Mouse (Mus musculus): ENCODE data around the gene Rbm39. TPM values are rescaled to one million over a fixed set of nuclear protein-coding genes. Genes with fewer than 3 reads are reported as not detected.
"Not testable (repeated sequence)": the region's sequence is repeated elsewhere in the genome, so short reads cannot be mapped to it uniquely, and the experiment has no call there.

Gene Rbm39
- polyA plus RNA-seq, 1 experiment from 2014 or later = 653 TPM

DNA sequence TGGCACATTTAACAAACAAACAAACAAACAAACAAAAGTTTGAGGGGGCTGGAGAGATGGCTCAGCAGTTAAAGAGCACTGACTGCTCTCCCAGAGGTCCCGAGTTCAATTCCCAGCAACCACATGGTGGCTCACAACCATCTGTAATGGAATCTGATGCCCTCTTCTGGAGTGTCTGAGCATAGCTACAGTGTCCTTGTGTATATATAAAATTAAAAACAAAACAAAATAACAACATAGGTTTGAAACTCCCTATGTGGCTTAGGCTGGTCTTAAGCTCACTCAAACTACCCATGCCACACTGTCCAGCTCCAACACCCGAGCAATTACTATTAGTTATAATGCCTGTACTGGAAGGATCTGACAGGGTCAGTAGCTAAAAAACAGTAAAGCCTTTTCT lies 37.2 kb downstream of the Rbm39 start:
- peaks cover 46% of the 10 kb centered on the region for H3K36me3 ChIP-seq
- 72% methylated on average over 2 of the region's 2 CpGs for WGBS
- peak overlapping the region; percentile 72 for H3K4me2 ChIP-seq
- H3K27me3 ChIP-seq = no peaks in the 10 kb centered on the region
- H3K27ac ChIP-seq = no peak overlapping the region
- H3K4me1 ChIP-seq = peaks cover 12% of the 10 kb centered on the region
- peak overlapping the region; percentile 66 for H3K4me3 ChIP-seq (replicated peaks)
- peak overlapping the region; percentile 81 for H3K9ac ChIP-seq
- H3K9me3 ChIP-seq (replicated peaks) = no peaks in the 10 kb centered on the region
- ATAC-seq (replicated peaks; ENCODE audit: low FRiP score) = no peak

DNA sequence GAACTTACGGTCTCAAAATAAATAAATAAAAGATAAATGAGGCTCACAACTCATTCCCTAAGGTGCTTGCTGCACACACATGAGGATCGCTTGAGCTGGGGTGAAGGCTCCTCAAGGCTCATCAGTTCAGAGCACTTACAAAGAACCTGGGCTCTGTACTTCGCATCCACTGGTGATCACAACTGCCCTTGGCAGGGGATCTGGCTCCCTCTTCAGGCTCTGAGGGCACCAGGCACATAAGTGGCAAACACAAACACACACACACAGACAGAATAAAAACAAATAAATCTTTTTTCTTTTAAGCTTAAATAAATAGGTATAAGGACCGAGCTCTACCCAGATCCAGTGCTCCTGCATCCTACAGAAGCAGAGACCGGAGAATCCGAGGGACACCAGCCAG lies 44.3 kb downstream of the Rbm39 start:
- H3K4me3 ChIP-seq (replicated peaks) = no peak overlapping the region
- H3K4me2 ChIP-seq = no peak overlapping the region
- ATAC-seq (replicated peaks; ENCODE audit: low FRiP score) = no peak
- H3K4me1 ChIP-seq = no peaks in the 10 kb centered on the region
- no peaks in the 10 kb centered on the region for H3K27me3 ChIP-seq
- no peak overlapping the region for H3K9ac ChIP-seq
- no peak overlapping the region for H3K27ac ChIP-seq
- no peaks in the 10 kb centered on the region for H3K9me3 ChIP-seq (replicated peaks)
- WGBS = 86% methylated on average over 6 of the region's 6 CpGs
- peaks cover 54% of the 10 kb centered on the region for H3K36me3 ChIP-seq

DNA sequence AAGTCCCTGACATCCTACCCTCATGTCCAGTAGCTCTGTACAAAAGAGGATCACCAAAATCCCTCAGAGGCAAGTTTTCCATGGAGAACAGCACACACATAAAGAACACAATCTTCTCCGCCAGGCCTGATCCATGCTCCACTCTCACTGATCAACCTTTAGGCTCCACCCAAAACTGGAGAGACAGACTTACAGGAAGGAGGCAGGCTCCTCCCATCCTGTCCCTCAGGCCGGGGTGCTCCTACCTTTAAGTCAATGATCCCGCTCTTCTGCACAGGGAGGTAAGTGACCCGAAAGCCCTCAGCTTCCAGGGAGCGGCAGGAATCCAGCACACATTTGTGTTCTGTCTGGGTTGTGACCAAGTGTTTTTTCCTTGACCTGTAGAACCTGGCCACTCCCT lies 45.9 kb downstream of the Rbm39 start:
- H3K36me3 ChIP-seq = peaks cover 41% of the 10 kb centered on the region
- H3K4me3 ChIP-seq (replicated peaks) = no peak overlapping the region
- no peak overlapping the region for H3K27ac ChIP-seq
- no peaks in the 10 kb centered on the region for H3K4me1 ChIP-seq
- H3K4me2 ChIP-seq = no peak overlapping the region
- H3K9me3 ChIP-seq (replicated peaks) = no peaks in the 10 kb centered on the region
- no peaks in the 10 kb centered on the region for H3K27me3 ChIP-seq
- WGBS = 79% methylated on average over 5 of the region's 5 CpGs
- no peak for ATAC-seq (replicated peaks; ENCODE audit: low FRiP score)
- H3K9ac ChIP-seq = no peak overlapping the region

DNA sequence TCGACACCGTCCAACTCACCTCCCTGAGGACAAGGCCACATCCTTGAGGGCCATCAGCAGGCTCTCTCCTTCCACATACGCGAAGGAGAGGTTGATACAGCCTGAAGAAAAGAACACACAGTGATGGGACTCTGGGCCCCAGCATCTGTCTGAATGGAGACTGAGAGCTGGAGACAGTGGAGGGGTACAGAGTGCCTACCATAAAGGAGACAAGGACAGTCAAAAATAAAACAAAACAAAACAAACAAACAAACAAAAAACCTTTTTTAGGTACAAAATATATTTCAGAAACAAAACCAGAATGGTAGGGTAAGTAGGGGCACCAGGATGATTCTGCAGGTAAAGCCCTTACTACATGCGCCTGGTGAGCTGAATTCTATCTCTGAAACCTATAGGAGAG lies 53.0 kb downstream of the Rbm39 start, which contains the start of gene Gm28036:
Gene Gm28036 (minus strand): TSS at position 101 of the 400 bp plus-strand sequence.
- Histone ChIP-seq H3K27ac (no peak within 1 kb of the TSS), H3K36me3 (peaks cover 54% of the 10 kb centered on the region), H3K9ac (no peak within 1 kb of the TSS), H3K4me2 (no peak within 1 kb of the TSS), H3K27me3 (no peaks in the 10 kb centered on the region), H3K4me1 (no peaks in the 10 kb centered on the region), H3K4me3 (replicated peaks) (no peak within 1 kb of the TSS), H3K9me3 (replicated peaks) (no peaks in the 10 kb centered on the region)
- ATAC-seq (replicated peaks; ENCODE audit: low FRiP score) = no peak
- 93% methylated on average over 5 of the region's 5 CpGs for WGBS

DNA sequence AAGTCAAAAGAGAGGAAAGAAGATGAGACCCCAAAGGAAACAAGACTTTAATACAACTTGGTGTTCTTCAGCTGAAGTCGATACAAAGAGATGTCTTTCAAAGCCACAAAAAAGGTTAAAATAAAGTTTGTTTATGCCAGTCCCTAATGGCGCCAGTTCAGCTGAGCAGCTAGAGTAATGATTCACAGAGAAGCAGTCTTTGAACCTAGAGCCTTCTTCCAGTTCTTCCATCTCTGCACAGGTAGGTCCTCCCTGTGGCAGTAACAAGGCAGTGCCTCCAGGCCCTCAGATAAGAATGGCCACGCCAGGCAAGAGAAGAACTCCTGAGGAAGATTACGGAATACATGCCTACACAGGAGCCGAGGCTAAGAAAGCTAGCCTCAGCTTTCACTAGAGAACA lies 56.3 kb downstream of the Rbm39 start:
- H3K9me3 ChIP-seq (replicated peaks) = 0 out of 2 replicates have a peak, but pooled peaks cover 4% of the 10 kb centered on the region
- H3K4me2 ChIP-seq = no peak overlapping the region
- WGBS = 93% methylated on average over 5 of the region's 5 CpGs
- H3K27me3 ChIP-seq = no peaks in the 10 kb centered on the region
- no peak overlapping the region for H3K9ac ChIP-seq
- H3K27ac ChIP-seq = no peak overlapping the region
- no peak overlapping the region for H3K4me3 ChIP-seq (replicated peaks)
- no peak for ATAC-seq (replicated peaks; ENCODE audit: low FRiP score)
- no peaks in the 10 kb centered on the region for H3K4me1 ChIP-seq
- H3K36me3 ChIP-seq = peaks cover 40% of the 10 kb centered on the region

DNA sequence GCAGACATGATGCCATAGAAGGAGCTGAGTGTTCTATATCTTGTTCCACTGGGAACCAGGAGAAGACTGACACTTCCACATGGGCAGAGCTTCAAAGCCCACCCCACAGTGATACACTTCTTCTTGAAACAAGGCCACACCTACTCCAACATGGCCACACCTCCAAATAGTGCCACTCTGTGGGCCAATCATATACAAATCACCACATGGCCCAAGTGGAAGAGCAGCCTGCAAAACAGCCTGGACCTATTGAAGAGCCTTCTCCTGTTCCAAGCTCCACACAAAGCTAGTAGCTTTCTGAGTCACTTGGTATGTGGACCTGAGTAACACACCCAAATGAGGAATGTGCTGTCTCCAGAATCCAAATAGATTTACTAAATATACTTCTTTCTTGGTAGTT lies 60.5 kb downstream of the Rbm39 start:
- Histone ChIP-seq H3K27me3 (no peaks in the 10 kb centered on the region), H3K4me1 (no peaks in the 10 kb centered on the region), H3K4me3 (replicated peaks) (no peak overlapping the region), H3K27ac (no peak overlapping the region), H3K36me3 (peaks cover 11% of the 10 kb centered on the region; the same call in 1 of the 2 replicates), H3K4me2 (no peak overlapping the region), H3K9me3 (replicated peaks) (0 out of 2 replicates have a peak, but pooled peaks cover 4% of the 10 kb centered on the region), H3K9ac (no peak overlapping the region)
- no peak for ATAC-seq (replicated peaks; ENCODE audit: low FRiP score)

DNA sequence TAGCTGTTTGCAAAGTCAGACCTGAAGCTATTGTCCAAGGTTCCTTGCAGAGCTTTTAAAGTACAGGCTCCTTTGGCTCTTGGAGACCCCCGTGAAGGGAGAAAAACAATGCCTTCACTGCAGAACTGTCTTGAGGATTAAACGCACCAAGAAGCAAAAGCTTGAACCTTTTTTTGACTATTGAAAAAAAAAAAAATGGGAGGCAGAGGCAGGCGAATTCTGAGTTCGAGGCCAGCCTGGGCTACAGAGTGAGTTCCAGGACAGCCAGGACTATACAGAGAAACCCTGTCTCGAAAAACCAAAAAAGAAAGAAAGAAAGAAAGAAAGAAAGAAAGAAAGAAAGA lies 68.0 kb downstream of the Rbm39 start:
- peak overlapping the region; percentile 93 for H3K27ac ChIP-seq
- ATAC-seq (replicated peaks; ENCODE audit: low FRiP score); H3K27me3 ChIP-seq; H3K9me3 ChIP-seq (replicated peaks); H3K4me1 ChIP-seq: not testable (repeated sequence)
- 24% methylated on average over 5 of the region's 5 CpGs for WGBS
- peak overlapping the region; percentile 93 for H3K4me3 ChIP-seq (replicated peaks)
- peak overlapping the region; percentile 67 for H3K4me2 ChIP-seq
- H3K9ac ChIP-seq = peak overlapping the region; percentile 97
- H3K36me3 ChIP-seq = peaks cover 13% of the 10 kb centered on the region; the same call in 1 of the 2 replicates

DNA sequence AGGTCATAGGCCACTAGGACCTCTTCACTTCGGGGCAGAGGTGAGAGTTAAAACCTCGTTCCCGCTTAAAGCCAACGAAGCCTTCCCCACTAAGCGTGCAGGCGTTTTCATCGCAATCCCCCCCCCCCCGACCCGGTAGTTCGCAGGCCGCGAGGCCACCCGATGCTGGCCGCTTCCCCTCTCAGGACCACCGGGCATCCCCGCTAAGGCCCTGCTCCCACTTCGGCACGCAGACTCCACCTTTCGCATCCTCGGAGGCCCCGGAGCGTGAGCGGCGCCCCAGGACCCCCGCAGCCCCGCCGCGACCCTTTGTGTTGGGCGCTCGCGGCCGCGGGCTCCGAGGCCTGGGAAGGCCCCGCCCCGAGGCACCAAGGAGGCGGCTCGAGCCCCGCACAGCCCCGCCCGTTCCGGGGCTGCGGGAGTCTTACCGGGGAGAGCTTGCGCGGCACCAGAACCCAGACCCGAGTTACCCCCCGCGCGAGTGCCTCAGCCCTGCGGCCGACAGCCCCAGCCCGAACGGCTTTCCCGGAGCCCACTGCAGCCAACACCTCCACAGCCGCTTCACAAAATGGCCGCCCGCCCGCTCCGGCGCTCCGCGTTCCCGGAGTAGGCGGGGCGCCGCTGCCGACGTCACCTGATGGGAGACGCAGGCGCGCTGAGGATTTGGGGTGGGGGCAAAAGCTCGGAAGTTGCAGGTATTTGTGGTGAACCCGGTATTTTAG lies 68.5 kb downstream of the Rbm39 start, which contains the start of the genes Cpne1 and Rbm12:
Gene Cpne1 (minus strand): TSS at position 608 of the 722 bp plus-strand sequence.
Gene Rbm12 (minus strand): TSS at position 621 of the 722 bp plus-strand sequence.
- Histone ChIP-seq H3K4me2 (peak within 1 kb of the TSS; percentile 67), H3K4me3 (replicated peaks) (peak within 1 kb of the TSS; percentile 93), H3K9me3 (replicated peaks) (no peaks in the 10 kb centered on the region), H3K4me1 (peaks cover 13% of the 10 kb centered on the region), H3K9ac (peak within 1 kb of the TSS; percentile 97), H3K27me3 (no peaks in the 10 kb centered on the region), H3K36me3 (peaks cover 13% of the 10 kb centered on the region; the same call in 1 of the 2 replicates), H3K27ac (peak within 1 kb of the TSS; percentile 93)
- under 1% methylated on average over 72 of the region's 74 CpGs for WGBS
- peak; percentile 95 for ATAC-seq (replicated peaks; ENCODE audit: low FRiP score)

DNA sequence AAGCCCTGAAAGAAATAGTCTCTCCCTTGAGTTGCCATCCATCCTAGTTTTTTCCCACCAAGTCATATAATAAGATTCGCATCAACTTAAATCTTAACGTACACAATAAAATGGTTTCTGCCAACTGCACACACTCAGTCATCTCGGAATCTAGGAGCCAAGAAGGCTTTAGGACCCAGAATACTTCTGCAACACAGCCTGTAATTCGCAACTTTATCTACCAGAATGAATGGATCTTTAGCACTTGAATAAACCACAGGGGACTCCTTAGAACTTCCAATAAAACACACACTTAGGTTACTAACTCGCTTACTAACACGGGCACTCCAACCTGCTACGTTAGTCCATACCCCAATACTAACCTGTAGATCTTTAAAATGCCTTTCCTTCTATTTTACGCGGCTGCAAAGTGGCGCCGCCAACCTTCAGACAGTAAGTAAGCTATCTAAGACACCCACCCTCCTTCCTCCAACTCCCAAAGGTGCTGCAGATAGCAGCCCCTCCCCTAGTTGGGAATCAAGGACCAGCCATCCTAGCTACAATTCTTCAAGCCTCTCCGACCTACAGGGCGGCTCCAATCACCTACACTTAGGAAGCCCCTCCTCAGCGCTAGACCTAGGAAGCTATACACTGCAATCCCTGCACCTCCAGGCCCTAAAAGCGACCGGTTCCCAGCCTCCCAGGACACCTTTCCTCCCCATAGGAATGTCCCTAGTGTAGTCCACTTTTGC lies 69.2 kb downstream of the Rbm39 start:
- peaks cover 14% of the 10 kb centered on the region for H3K4me1 ChIP-seq
- no peaks in the 10 kb centered on the region for H3K9me3 ChIP-seq (replicated peaks)
- WGBS = under 1% methylated on average over 16 of the region's 16 CpGs
- peak overlapping the region; percentile 97 for H3K9ac ChIP-seq
- no peaks in the 10 kb centered on the region for H3K27me3 ChIP-seq
- peak; percentile 82 for ATAC-seq (replicated peaks; ENCODE audit: low FRiP score)
- H3K4me2 ChIP-seq = peak overlapping the region; percentile 67
- peaks cover 16% of the 10 kb centered on the region; the same call in 1 of the 2 replicates for H3K36me3 ChIP-seq
- H3K4me3 ChIP-seq (replicated peaks) = peak overlapping the region; percentile 93
- H3K27ac ChIP-seq = peak overlapping the region; percentile 93

Other genes with a start within 250 kb of the Rbm39 start
- 66.6 and 81.7 TPM in 2 replicates for gene Uqcc1, start 249.9 kb downstream of the Rbm39 start, polyA plus RNA-seq (2015; fragmentation: Nextera tagmentation; extraction: Ambion mirVana)
- not detected in 2 replicates for gene Gm15557, start 239.5 kb downstream of the Rbm39 start, polyA plus RNA-seq (2015; fragmentation: Nextera tagmentation; extraction: Ambion mirVana)
- 0.51 and 0.84 TPM in 2 replicates for gene Gdf5, start 234.9 kb downstream of the Rbm39 start, polyA plus RNA-seq (2015; fragmentation: Nextera tagmentation; extraction: Ambion mirVana)
- gene Cep250, start 223.8 kb downstream of the Rbm39 start, polyA plus RNA-seq (2015; fragmentation: Nextera tagmentation; extraction: Ambion mirVana) = 21.9 and 24.4 TPM in 2 replicates
- 0.75 and 1.0 TPM in 2 replicates for gene 6430550D23Rik, start 172.3 kb downstream of the Rbm39 start, polyA plus RNA-seq (2015; fragmentation: Nextera tagmentation; extraction: Ambion mirVana)
- 212 and 240 TPM in 2 replicates for gene Ergic3, start 172.2 kb downstream of the Rbm39 start, polyA plus RNA-seq (2015; fragmentation: Nextera tagmentation; extraction: Ambion mirVana)
- gene Fer1l4, start 127.3 kb downstream of the Rbm39 start, polyA plus RNA-seq (2015; fragmentation: Nextera tagmentation; extraction: Ambion mirVana) = 0.08 TPM in 1 of 2 replicates, not detected in the other
- gene Spag4, start 115.1 kb downstream of the Rbm39 start, polyA plus RNA-seq (2015; fragmentation: Nextera tagmentation; extraction: Ambion mirVana) = 3.6 and 4.1 TPM in 2 replicates
- 69.6 and 71.2 TPM in 2 replicates for gene Cpne1, start 68.3 kb downstream of the Rbm39 start, polyA plus RNA-seq (2015; fragmentation: Nextera tagmentation; extraction: Ambion mirVana)
- 30.5 and 32.8 TPM in 2 replicates for gene Rbm12, start 68.3 kb downstream of the Rbm39 start, polyA plus RNA-seq (2015; fragmentation: Nextera tagmentation; extraction: Ambion mirVana)
- 18.1 and 19.4 TPM in 2 replicates for gene Gm28036, start 53.1 kb downstream of the Rbm39 start, polyA plus RNA-seq (2015; fragmentation: Nextera tagmentation; extraction: Ambion mirVana)
- 406 and 428 TPM in 2 replicates for gene Romo1, start 36.2 kb downstream of the Rbm39 start, polyA plus RNA-seq (2015; fragmentation: Nextera tagmentation; extraction: Ambion mirVana)
- 47.7 and 50.2 TPM in 2 replicates for gene Nfs1, start 36.1 kb downstream of the Rbm39 start, polyA plus RNA-seq (2015; fragmentation: Nextera tagmentation; extraction: Ambion mirVana)
- 78.4 and 79.3 TPM in 2 replicates for gene Phf20, start 16.2 kb upstream of the Rbm39 start, polyA plus RNA-seq (2015; fragmentation: Nextera tagmentation; extraction: Ambion mirVana)
- 6.3 TPM in 2 replicates for gene Cnbd2, start 132.1 kb upstream of the Rbm39 start, polyA plus RNA-seq (2015; fragmentation: Nextera tagmentation; extraction: Ambion mirVana)
- 68.7 and 71.1 TPM in 2 replicates for gene Scand1, start 132.5 kb upstream of the Rbm39 start, polyA plus RNA-seq (2015; fragmentation: Nextera tagmentation; extraction: Ambion mirVana)
- 2.3 and 2.8 TPM in 2 replicates for gene Epb41l1, start 240.7 kb upstream of the Rbm39 start, polyA plus RNA-seq (2015; fragmentation: Nextera tagmentation; extraction: Ambion mirVana)

Data from kidney, embryonic 15.5 days (tissue).